Mouse (Mus musculus) forebrain, embryonic 11.5 days (tissue): ENCODE measurements at regions not wholly inside any gene's neighbourhood (a gene's known extent, or its start where the extent isn't known, plus 50 kb on each side); places are given as distances from the start of the nearest gene placed in this dataset.

Experiments
- ATAC-seq: fragments of 200-750 bp; cut with Nextera tagmentation; replicated peaks from 2 replicates; pipeline ENCODE4 v1.8.0; 2017; ENCODE audit warnings: moderate TSS enrichment; ENCODE audit not compliant: low FRiP score
- DNase-seq: peaks from one replicate; pipeline ENCODE4 v3.0.0-alpha.2; 2017; ENCODE audit warnings: low spot score
- H3K27ac ChIP-seq: fragments of 300-500 bp; sonication (generic); 2 replicates; pipeline ENCODE4 v1.5.1; 2014; ENCODE audit warnings: low read depth, low read length
- H3K27me3 ChIP-seq: fragments of 300-500 bp; sonication (generic); 2 replicates; pipeline ENCODE4 v1.6.1; 2014; ENCODE audit warnings: mild to moderate bottlenecking, low read length, mixed read lengths; ENCODE audit not compliant: control insufficient read depth, insufficient read depth
- H3K36me3 ChIP-seq: fragments of 300-500 bp; sonication (generic); 2 replicates; pipeline ENCODE4 v1.6.1; 2014; ENCODE audit warnings: mild to moderate bottlenecking, low read length, moderate library complexity, mixed read lengths; ENCODE audit not compliant: control insufficient read depth, insufficient read depth
- H3K4me1 ChIP-seq: fragments of 300-500 bp; sonication (generic); replicated peaks from 2 replicates; pipeline ENCODE4 v1.6.1; 2014; ENCODE audit warnings: low read length, mixed read lengths; ENCODE audit not compliant: control insufficient read depth, insufficient read depth
- H3K4me2 ChIP-seq: fragments of 300-500 bp; sonication (generic); 2 replicates; pipeline ENCODE4 v1.6.1; 2014; ENCODE audit warnings: low read depth, mild to moderate bottlenecking, low read length, moderate library complexity, mixed read lengths; ENCODE audit not compliant: severe bottlenecking
- H3K4me3 ChIP-seq: fragments of 300-500 bp; sonication (generic); 2 replicates; pipeline ENCODE4 v1.5.1; 2014; ENCODE audit warnings: low read depth, low read length
- H3K9ac ChIP-seq: fragments of 300-500 bp; sonication (generic); 2 replicates; pipeline ENCODE4 v1.6.1; 2014; ENCODE audit warnings: low read length
- H3K9me3 ChIP-seq: fragments of 300-500 bp; sonication (generic); 2 replicates; pipeline ENCODE4 v1.6.1; 2016; ENCODE audit warnings: low read length, mixed read lengths; ENCODE audit not compliant: control insufficient read depth
- WGBS: fragments of 180-500 bp; shearing (Covaris S2); extraction: QIAGEN DNeasy Blood & Tissue Kit; methylation state at CpG from one replicate; pipeline ENCODE4 v1.1.7; 2014; 5-methylcytosine and 5-hydroxymethylcytosine counted together

DNA sequence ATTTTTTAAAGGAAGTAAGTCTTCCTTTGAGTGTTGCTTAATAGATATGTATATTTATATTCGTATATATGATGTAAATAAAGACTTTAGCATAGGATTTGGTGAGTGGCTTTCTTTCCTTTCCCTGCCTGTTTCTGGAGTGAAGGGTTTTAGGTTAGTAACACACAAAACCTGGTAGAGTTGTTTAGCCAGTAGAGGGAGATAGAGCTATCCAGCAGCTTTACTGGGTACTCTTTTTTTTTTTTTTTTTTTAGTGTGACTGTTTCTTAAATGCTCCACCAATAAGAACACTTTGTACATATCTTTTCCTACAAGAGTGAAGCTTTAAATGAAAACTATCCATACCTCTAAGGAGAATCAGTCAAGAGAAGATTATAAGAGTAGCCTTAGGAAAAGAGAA is 333.3 kb downstream of the Fbxo8 start:
- Histone ChIP-seq H3K4me1 (no peaks in the 10 kb centered on the region), H3K9me3 (no peaks in the 10 kb centered on the region), H3K4me3 (no peak overlapping the region), H3K9ac (no peak overlapping the region), H3K36me3 (no peaks in the 10 kb centered on the region), H3K27me3 (no peaks in the 10 kb centered on the region), H3K4me2 (no peak overlapping the region), H3K27ac (no peak overlapping the region)
- DNase-seq (no peak), ATAC-seq (no peak)
- WGBS = 31% methylated on average over 1 of the region's 1 CpGs

DNA sequence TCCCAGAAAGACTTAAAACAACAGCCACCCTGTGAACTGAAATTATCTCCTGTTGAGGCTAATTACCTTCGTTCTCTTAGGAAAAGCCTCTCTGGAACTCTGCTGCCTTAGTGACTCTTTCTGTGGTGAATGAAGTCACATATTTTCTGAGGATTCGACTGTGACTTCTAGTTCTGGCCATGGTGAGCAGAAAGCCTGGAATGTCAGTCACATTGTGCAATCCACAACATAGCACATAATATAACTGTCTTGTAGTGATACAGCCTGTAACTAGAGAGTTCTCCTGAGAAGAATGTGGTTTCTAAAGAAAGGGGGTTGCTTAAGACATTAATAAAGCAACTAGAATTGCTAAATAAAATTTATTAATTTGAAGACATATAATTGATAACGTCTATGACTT is 342.7 kb downstream of the Fbxo8 start:
- ATAC-seq (no peak), DNase-seq (no peak)
- Histone ChIP-seq H3K9me3 (no peaks in the 10 kb centered on the region), H3K4me1 (no peaks in the 10 kb centered on the region), H3K36me3 (no peaks in the 10 kb centered on the region), H3K4me3 (no peak overlapping the region), H3K27me3 (no peaks in the 10 kb centered on the region), H3K27ac (no peak overlapping the region), H3K4me2 (no peak overlapping the region), H3K9ac (no peak overlapping the region)
- 62% methylated on average over 3 of the region's 3 CpGs for WGBS

DNA sequence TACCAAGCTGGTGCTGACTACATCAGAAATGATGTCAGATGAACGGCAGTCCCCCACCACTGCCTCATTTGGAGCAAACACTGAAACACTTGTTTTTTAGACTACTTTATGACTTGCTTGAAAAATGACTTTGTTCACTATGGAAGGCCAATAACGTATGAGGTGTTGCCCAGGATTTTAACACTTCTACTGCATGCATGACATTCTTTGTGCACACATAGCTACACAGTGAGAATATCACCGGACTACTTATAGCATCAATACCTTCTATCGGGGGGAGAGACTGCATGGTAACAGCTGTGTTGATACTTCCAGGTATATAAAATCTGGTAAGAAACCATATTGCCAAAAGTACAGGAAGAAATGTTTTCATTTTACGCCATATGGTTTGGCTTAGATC is 364.5 kb downstream of the Fbxo8 start:
- DNase-seq = no peak
- Histone ChIP-seq H3K4me2 (no peak overlapping the region), H3K36me3 (no peaks in the 10 kb centered on the region)

DNA sequence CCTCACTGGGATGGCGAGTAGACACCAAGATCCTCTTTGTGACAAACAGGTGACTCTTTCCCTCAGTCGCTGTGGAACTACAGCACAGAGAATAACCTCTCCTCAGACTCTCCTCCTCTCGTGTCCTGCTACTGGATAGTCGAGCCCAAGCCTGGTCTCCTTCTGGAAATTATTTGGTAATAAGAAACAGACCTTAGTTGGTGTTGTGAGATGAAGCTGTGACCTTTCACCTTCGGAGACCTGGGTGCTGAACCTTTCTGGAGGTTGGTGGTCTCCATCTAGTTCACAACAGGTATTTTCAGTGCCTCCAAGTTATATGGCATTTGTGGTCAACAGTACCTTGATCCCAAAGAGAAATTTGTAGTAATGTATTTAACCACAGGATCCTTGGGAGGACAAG is 365.1 kb downstream of the Fbxo8 start:
- no peak for DNase-seq
- no peaks in the 10 kb centered on the region for H3K27me3 ChIP-seq
- H3K9me3 ChIP-seq = no peaks in the 10 kb centered on the region
- H3K9ac ChIP-seq = no peak overlapping the region
- H3K4me1 ChIP-seq = no peaks in the 10 kb centered on the region
- WGBS = 89% methylated on average over 5 of the region's 5 CpGs
- H3K4me2 ChIP-seq = no peak overlapping the region
- no peak overlapping the region for H3K4me3 ChIP-seq
- ATAC-seq = no peak
- H3K36me3 ChIP-seq = no peaks in the 10 kb centered on the region
- no peak overlapping the region for H3K27ac ChIP-seq

More for the DNA sequence above, 364.5 kb downstream of the Fbxo8 start:
- no peaks in the 10 kb centered on the region for H3K9me3 ChIP-seq
- H3K4me3 ChIP-seq = no peak overlapping the region
- no peak overlapping the region for H3K27ac ChIP-seq
- H3K27me3 ChIP-seq = no peaks in the 10 kb centered on the region
- 92% methylated on average over 5 of the region's 5 CpGs for WGBS
- no peaks in the 10 kb centered on the region for H3K4me1 ChIP-seq
- no peak for ATAC-seq
- no peak overlapping the region for H3K9ac ChIP-seq

DNA sequence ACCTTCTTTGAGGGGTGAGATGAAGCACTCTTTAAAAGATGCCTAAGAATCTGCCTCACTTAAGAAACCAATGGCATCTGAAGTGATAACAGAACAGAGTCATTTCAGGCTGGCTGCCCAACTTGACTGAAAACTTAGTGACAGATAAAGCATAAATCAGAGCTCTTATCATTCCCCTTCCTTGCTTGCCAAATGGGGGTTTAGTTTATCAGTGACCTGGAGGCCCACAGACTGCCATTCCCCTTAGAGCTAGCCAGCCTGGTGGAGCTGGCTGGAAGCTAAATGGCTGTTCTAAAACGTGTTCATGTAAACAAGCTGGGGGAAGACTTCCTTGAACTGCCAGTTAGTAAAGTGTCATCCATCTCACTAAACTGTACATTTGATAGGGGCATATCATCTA is 373.8 kb downstream of the Fbxo8 start:
- Histone ChIP-seq H3K9me3 (no peaks in the 10 kb centered on the region), H3K4me2 (no peak overlapping the region), H3K4me3 (no peak overlapping the region), H3K4me1 (no peaks in the 10 kb centered on the region), H3K36me3 (no peaks in the 10 kb centered on the region), H3K27me3 (no peaks in the 10 kb centered on the region), H3K9ac (no peak overlapping the region), H3K27ac (no peak overlapping the region)
- DNase-seq (no peak), ATAC-seq (no peak)
- WGBS = 39% methylated on average over 1 of the region's 1 CpGs

DNA sequence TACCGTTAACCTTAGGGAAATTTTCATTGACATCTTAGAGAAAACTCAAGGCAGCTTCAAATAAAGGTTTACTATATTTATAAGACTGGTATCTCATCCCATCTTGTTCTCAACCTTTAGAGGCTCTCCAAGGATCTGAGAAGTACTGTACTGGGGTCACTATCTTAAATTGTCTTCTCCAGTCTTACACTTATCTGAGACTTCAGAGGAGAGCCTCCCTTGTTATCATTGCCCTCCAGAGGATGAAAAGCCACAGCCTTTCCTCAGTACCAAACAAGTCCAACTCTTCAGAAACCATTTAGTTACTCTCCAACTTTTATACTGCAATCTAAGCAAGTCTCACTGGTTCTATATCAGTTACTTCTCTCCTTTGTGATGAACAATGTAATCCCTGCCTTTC is 376.3 kb downstream of the Fbxo8 start:
- H3K4me1 ChIP-seq = no peaks in the 10 kb centered on the region
- DNase-seq = no peak
- H3K9me3 ChIP-seq = no peaks in the 10 kb centered on the region
- 90% methylated on average over 1 of the region's 1 CpGs for WGBS
- H3K4me2 ChIP-seq = no peak overlapping the region
- H3K27ac ChIP-seq = no peak overlapping the region
- H3K9ac ChIP-seq = no peak overlapping the region
- no peaks in the 10 kb centered on the region for H3K36me3 ChIP-seq
- no peaks in the 10 kb centered on the region for H3K27me3 ChIP-seq
- no peak overlapping the region for H3K4me3 ChIP-seq
- no peak for ATAC-seq

DNA sequence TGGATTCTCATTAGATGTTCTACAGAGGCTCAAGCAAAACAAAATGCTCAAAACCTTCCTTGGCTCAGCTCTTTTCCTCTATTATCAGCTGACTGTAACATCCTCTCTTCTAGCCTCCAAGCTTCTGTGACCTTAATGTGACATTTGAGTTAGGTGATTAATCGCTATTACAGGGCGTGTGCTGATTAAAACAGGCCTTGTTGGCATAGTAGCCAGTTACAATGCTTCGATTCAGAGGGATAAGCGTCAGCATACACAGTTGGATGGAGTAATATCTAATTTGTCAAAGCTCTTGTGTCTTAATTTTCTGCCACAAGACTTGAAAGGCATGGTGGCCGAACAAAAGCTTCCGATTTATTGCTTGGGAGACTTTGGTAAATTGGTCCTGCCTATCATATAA is 378.2 kb downstream of the Fbxo8 start:
- DNase-seq (no peak), ATAC-seq (peak; percentile 60; the same call in 1 of the 2 replicates)
- Histone ChIP-seq H3K27me3 (no peaks in the 10 kb centered on the region), H3K9me3 (no peaks in the 10 kb centered on the region), H3K4me2 (no peak overlapping the region), H3K27ac (no peak overlapping the region), H3K36me3 (no peaks in the 10 kb centered on the region), H3K9ac (no peak overlapping the region), H3K4me3 (no peak overlapping the region), H3K4me1 (no peaks in the 10 kb centered on the region)
- WGBS = 53% methylated on average over 6 of the region's 6 CpGs

DNA sequence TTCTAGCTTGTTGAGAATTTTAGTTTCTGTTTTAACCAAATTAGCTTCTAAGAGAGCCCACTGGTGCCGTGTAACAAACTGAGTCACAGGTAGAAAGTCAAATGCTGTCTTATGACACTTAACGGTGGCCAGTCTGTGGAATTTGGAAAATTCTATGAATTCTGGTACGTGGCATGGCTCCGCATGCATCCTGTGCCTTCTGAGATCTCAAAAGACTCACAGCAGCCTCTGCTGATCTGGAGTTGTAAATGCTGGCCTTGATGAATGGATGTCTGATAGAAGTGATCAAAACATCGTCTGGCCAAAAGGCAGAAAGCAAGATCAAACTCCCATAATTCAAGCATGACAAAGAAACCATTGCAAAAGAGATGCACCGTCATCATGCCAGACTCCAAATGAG is 381.5 kb downstream of the Fbxo8 start:
- Histone ChIP-seq H3K9me3 (no peaks in the 10 kb centered on the region), H3K27ac (no peak overlapping the region), H3K4me1 (no peaks in the 10 kb centered on the region), H3K4me3 (no peak overlapping the region), H3K27me3 (no peaks in the 10 kb centered on the region), H3K4me2 (no peak overlapping the region), H3K9ac (no peak overlapping the region), H3K36me3 (no peaks in the 10 kb centered on the region)
- DNase-seq = no peak
- ATAC-seq = no peak
- 76% methylated on average over 6 of the region's 6 CpGs for WGBS

DNA sequence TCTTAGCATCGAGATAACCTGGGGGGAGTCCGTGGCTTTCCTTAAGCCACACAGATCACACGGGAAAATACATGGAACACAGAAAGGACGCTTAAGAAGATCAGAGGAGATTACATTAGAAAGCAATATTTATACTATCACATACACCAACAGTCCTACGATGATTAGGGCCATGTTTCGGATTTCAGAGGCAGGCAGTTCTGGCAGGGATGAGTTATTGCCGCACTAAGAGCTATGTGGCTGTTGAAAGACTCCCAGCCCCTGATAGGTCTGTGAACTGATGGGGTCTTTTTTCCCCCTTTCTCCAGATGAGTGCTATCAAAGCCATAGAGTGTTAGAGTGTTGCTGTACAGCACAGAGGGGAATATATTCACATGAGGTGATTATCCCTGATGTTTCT is 358.6 kb upstream of the Hand2 start:
- Histone ChIP-seq H3K9ac (no peak overlapping the region), H3K27ac (no peak overlapping the region), H3K4me1 (no peaks in the 10 kb centered on the region), H3K9me3 (no peaks in the 10 kb centered on the region), H3K27me3 (no peaks in the 10 kb centered on the region), H3K4me3 (no peak overlapping the region), H3K4me2 (no peak overlapping the region), H3K36me3 (no peaks in the 10 kb centered on the region)
- DNase-seq (no peak), ATAC-seq (no peak)
- WGBS = 85% methylated on average over 7 of the region's 7 CpGs
